Comparison of ENCODE assay signal across 20 mouse cellular contexts in genomic region chr6:12876366-12876765, GRCm38 (mm10).
A peak's percentile ranks its signal among the peaks of the same experiment; 100 is the strongest.
DNase-seq lines count a peak whose midpoint lies in the region; ATAC-seq lines count a peak whose summit lies in the region.
"Had no signal": no experiment of that assay in that cellular context is flagged by ENCODE, and none has a peak within 500 bp of the region (broad histone marks: within the 10 kb centered on the region; RNA-seq: fewer than 3 reads in every experiment).

No protein-coding gene starts in this region.

- H3K4me1 ChIP-seq in midbrain, embryonic 16.5 days (ENCODE audit: control insufficient read depth, insufficient read depth, low read length): no peaks in the 10 kb centered on the region
- H3K4me1 ChIP-seq: embryonic facial prominence, embryonic 12.5 days; forebrain, embryonic 13.5 days; heart, embryonic 12.5 days; hindbrain, embryonic 10.5 days; intestine, embryonic 15.5 days had no signal

- H3K27me3 ChIP-seq in midbrain, embryonic 16.5 days (ENCODE audit: control insufficient read depth, insufficient read depth, low read depth, low read length): no peaks in the 10 kb centered on the region
- H3K27me3 ChIP-seq: embryonic facial prominence, embryonic 12.5 days; forebrain, embryonic 13.5 days; heart, embryonic 12.5 days; intestine, embryonic 15.5 days had no signal

- no peak overlapping the region for H3K9ac ChIP-seq in midbrain, embryonic 16.5 days (ENCODE audit: low read depth, low read length)
- H3K9ac ChIP-seq: embryonic facial prominence, embryonic 12.5 days; forebrain, embryonic 13.5 days; heart, embryonic 12.5 days; hindbrain, embryonic 14.5 days; intestine, embryonic 15.5 days had no signal

- no peak for ATAC-seq in midbrain, embryonic 16.5 days
- ATAC-seq: CD4-positive, CD25-positive, alpha-beta regulatory T cell, adult 4 months; forebrain, embryonic 13.5 days; intestine, embryonic 15.5 days had no signal

- peak; percentile 20 to 25 for DNase-seq in kidney, adult 8-10 months
- DNase-seq in kidney, adult 18-20 months: no peak
- DNase-seq in ES-CJ7 (ENCODE audit: low read depth, low spot score) (peak; percentile 71), R1 (ENCODE audit: low read depth, low spot score) (peak; percentile 64)
- no peak for DNase-seq in lung, postnatal 36 days
- no peak for DNase-seq in embryo, embryonic 10.5 days (ENCODE audit: low spot score)
- DNase-seq: adrenal gland, adult 8-10 months; adrenal gland, postnatal 36 days; cerebellum, adult 8-10 months; cerebellum, postnatal 14 days; gastrocnemius, adult 2 months; gastrocnemius, postnatal 25 days had no signal

- no peak overlapping the region for H3K27ac ChIP-seq in midbrain, embryonic 16.5 days (ENCODE audit: low read length)
- H3K27ac ChIP-seq: embryonic facial prominence, embryonic 12.5 days; forebrain, embryonic 13.5 days; gastrocnemius, adult 2 months; hindbrain, embryonic 10.5 days; hindbrain, embryonic 14.5 days; intestine, embryonic 15.5 days had no signal

- H3K36me3 ChIP-seq in midbrain, embryonic 16.5 days (ENCODE audit: control insufficient read depth, insufficient read depth, low read length): no peaks in the 10 kb centered on the region
- H3K36me3 ChIP-seq: embryonic facial prominence, embryonic 12.5 days; heart, embryonic 12.5 days; hindbrain, embryonic 10.5 days; intestine, embryonic 15.5 days had no signal

- H3K4me2 ChIP-seq in midbrain, embryonic 16.5 days (ENCODE audit: low read length): no peak overlapping the region
- H3K4me2 ChIP-seq: embryonic facial prominence, embryonic 12.5 days; forebrain, embryonic 13.5 days; heart, embryonic 12.5 days; hindbrain, embryonic 14.5 days; intestine, embryonic 15.5 days had no signal

- WGBS in midbrain, embryonic 16.5 days: 29% methylated on average over 4 of the region's 4 CpGs

- no peak overlapping the region for H3K4me3 ChIP-seq in midbrain, embryonic 16.5 days (ENCODE audit: low read depth, low read length)
- H3K4me3 ChIP-seq: embryonic facial prominence, embryonic 12.5 days; forebrain, embryonic 13.5 days; gastrocnemius, adult 2 months; heart, embryonic 12.5 days; hindbrain, embryonic 10.5 days; intestine, embryonic 15.5 days had no signal

- no peaks in the 10 kb centered on the region for H3K9me3 ChIP-seq in midbrain, embryonic 16.5 days (replicated peaks; ENCODE audit: control insufficient read depth, low read length, poor library complexity, severe bottlenecking)
- H3K9me3 ChIP-seq: embryonic facial prominence, embryonic 12.5 days; forebrain, embryonic 13.5 days; heart, embryonic 12.5 days; hindbrain, embryonic 10.5 days; intestine, embryonic 15.5 days had no signal

Comparison
In these comparisons a context has a peak if more than half of its experiments do, and no peak if none do; other contexts are left out.
1. DNase-seq: peak in kidney, adult 8-10 months (2 of 2), ES-CJ7 (single experiment) and R1 (single experiment); none in kidney, adult 18-20 months (single experiment), lung, postnatal 36 days (single experiment) and embryo, embryonic 10.5 days (single experiment).